Mouse (Mus musculus) adrenal gland, postnatal 14 days (tissue): ENCODE results near the gene B3gnt2. TPM values are rescaled to one million over a fixed set of nuclear protein-coding genes. Genes with fewer than 3 reads are reported as not detected.

Experiments
- DNase-seq: peaks from one replicate; pipeline ENCODE4 v3.0.0; 2021; ENCODE audit warnings: mixed read lengths
- total RNA-seq: library from RNA; stranded (reverse); gene quantifications from 2 replicates; pipeline ENCODE4 v1.2.3, GENCODE M21; 2021

Gene B3gnt2
- total RNA-seq, 1 experiment from 2014 or later: 43.9 TPM

DNA sequence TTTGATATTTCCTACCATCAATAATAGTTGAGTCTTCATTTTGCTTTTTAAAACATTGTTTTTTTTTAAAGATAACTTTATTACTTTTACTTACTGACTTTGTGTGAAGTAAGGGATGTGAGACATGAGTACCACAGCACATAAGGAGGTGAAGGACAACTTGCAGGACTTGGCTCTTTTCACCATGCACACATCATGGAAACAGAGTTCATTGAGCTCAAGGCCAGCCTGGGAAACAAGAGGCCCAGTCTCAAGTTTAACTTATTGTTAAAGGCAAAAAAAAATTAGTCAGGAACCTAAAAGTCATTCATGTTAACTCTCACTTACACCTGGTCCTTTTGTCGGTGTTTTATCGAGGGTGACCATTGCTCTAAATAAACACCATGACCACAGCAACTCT is 137.7 kb downstream of the B3gnt2 start:
- no peak for DNase-seq

- DNase-seq: no peak
Measured at GRCm38 (mm10) chr11:22720096-22720495, 140.7 kb downstream of the B3gnt2 start.

- DNase-seq: peak; percentile 43
Measured at GRCm38 (mm10) chr11:22719570-22719969, 141.2 kb downstream of the B3gnt2 start.

DNA sequence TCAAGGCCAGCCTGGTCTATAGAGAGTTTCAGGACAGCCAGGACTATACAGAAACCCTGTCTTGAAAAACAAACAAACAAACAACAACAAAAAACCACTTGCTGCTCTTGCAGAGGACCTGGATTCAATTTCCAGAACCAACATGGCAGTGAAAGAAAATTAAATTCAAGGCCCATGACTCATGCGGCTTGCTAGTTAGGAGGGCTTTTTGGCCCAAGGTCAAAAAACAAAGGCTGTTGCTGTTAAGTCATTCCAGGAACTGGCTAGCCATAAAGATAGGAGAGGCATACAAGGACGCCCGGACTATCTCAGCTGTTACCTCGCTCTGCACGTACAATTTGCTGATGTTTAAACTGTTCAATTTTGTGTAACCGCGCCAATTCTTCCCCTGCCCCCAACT is 142.7 kb downstream of the B3gnt2 start:
- DNase-seq: no peak

DNA sequence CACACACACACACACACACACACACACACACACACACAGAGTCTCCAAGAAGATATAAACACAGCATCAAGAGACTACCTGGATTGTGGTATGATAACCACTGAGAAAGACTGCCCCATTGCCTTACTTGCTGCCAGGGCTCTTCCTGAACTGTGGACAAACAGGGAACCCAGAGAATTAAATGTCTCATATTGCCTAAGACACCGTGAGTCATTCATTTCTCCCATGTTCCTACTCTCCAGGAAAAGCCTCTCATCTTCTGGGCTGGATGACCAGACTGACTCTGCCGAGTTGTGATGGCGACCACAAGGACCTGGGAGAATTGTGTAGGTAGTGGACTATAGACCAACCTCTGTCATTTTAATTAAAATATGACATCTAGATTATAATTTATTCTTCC is 149.4 kb downstream of the B3gnt2 start:
- no peak for DNase-seq

DNA sequence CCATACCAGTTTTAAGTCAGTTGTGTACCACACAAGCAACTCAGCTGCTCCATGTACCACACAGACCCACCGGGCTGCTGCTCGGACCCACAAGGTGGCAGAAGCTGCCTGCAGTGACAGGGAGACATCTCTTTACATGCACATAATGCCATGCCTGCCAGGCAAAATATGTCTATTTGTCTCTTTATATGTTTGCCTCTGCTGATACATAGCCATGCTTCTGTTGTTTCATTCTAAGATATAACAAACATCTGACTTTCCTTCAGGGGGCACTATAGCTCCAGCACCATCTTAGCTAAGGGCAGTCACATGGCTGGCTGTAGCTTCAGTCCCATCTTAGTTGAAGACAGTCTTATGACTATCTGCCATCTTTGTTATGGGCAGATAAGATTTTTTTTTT is 150.2 kb downstream of the B3gnt2 start:
- peak; percentile 61 for DNase-seq

Other genes with a start within 250 kb of the B3gnt2 start
- gene Zrsr1, start 111.0 kb upstream of the B3gnt2 start, total RNA-seq: 25.6 and 28.3 TPM in 2 replicates
- 27.5 and 33.1 TPM in 2 replicates for gene Gm28048, start 121.1 kb upstream of the B3gnt2 start, total RNA-seq
- gene Commd1, start 121.4 kb upstream of the B3gnt2 start, total RNA-seq: 102 and 105 TPM in 2 replicates
- gene Cct4, start 129.6 kb upstream of the B3gnt2 start, total RNA-seq: 210 and 212 TPM in 2 replicates
- gene Fam161a, start 146.6 kb upstream of the B3gnt2 start, total RNA-seq: 40.7 and 45.5 TPM in 2 replicates